Mouse (Mus musculus): ENCODE data around the gene Ifitm10. TPM values are rescaled to one million over a fixed set of nuclear protein-coding genes. Genes with fewer than 3 reads are reported as not detected.
"Not testable (repeated sequence)": the region's sequence is repeated elsewhere in the genome, so short reads cannot be mapped to it uniquely, and the experiment has no call there.

Gene Ifitm10
- polyA plus RNA-seq, 1 experiment: 49.1 TPM

DNA sequence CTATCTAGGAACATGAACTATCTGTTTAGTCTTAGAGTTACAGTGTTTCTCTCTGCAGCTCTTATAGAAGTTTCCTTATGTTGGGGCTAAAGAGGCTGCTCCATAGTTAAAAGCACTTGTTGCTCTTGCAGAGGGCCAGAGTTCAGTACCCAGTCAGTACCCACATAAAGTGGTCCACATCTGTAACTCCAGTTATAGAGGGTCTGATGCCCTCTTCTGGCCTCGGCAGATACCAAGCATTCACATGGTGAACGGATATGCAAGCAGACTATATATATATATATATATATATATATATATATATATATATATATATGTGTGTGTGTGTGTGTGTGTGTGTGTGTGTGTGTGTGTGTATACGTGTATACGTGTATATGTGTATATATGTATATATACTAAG is 34.4 kb upstream of the Ifitm10 start:
- no peak for DNase-seq
- no peaks in the 10 kb centered on the region for H3K4me1 ChIP-seq (ENCODE audit: control insufficient read depth, insufficient read depth, low read length)
- H3K4me3 ChIP-seq (replicated peaks; ENCODE audit: extremely low read depth, low read depth, low read length): no peak overlapping the region
- TF ChIP-seq CTCF (IDR thresholded peaks at IDR 0.05; ENCODE audit: insufficient read depth, low read length): no peak
- TF ChIP-seq POLR2A (IDR thresholded peaks at IDR 0.05; ENCODE audit: borderline replicate concordance, extremely low read depth, low read depth, low read length): no peak
- WGBS: 61% methylated on average over 4 of the region's 4 CpGs

DNA sequence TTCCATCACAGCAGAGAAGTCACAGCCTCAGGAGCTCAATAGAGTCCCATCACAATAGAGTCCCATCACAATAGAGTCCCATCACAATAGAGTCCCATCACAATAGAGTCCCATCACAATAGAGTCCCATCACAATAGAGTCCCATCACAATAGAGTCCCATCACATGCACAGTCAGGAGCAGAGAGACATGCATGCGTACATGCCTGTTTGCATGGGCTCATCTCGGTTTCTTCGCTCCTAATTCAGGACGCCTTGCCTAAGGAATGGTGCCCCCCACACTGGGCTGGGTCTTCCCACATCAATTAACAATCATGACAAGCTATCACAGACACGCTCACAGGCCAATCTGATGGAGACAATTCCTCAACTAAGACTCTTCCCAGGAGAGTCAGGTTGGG is 31.6 kb upstream of the Ifitm10 start:
- 94% methylated on average over 5 of the region's 5 CpGs for WGBS
- DNase-seq; H3K4me1 ChIP-seq (ENCODE audit: control insufficient read depth, insufficient read depth, low read length); H3K4me3 ChIP-seq (replicated peaks; ENCODE audit: extremely low read depth, low read depth, low read length): not testable (repeated sequence)

DNA sequence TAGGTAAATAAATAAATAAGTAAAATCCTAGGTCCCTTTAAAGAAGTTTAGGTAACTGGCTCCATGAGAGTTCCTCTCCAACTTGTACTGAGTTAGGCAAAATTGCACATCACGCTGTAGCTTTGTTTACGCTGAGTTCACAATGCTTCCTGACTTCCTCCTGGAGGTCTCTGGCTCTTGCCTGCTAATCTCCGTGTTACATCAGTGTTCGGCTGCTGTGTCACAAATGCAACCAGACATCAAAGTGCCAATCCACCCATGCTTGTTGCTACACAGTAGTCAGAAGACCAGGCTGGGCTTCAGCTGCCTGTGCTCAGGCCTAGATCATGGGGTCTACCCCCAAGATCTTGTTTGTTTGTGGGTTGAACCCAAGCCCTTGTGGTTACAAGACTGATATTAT is 30.0 kb upstream of the Ifitm10 start:
- Histone ChIP-seq H3K4me3 (replicated peaks; ENCODE audit: extremely low read depth, low read depth, low read length) (no peak overlapping the region), H3K4me1 (ENCODE audit: control insufficient read depth, insufficient read depth, low read length) (peaks cover 2% of the 10 kb centered on the region; the same call in 1 of the 2 replicates)
- WGBS: 38% methylated on average over 4 of the region's 4 CpGs
- TF ChIP-seq CTCF (IDR thresholded peaks at IDR 0.05; ENCODE audit: insufficient read depth, low read length) (no peak), POLR2A (IDR thresholded peaks at IDR 0.05; ENCODE audit: borderline replicate concordance, extremely low read depth, low read depth, low read length) (no peak)
- no peak for DNase-seq

DNA sequence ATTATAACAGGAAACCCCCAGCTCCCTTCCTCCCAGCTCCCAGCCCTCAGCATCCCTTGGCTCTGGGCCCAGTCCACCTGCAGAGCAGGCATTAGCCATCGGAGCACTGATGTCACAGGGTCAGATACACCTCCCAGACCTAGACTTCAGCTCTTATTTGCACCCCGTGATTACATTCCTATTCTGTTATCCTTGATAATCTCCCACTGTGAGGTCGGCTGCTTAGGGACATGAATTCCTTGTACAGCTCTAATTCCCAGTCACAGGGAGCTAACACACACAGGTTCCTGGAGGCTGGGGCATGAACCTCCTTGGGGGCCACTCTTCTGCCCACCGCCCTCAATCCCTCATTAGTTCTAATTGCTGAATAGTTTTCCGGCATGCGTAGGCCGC is 27.2 kb upstream of the Ifitm10 start:
- TF ChIP-seq CTCF (IDR thresholded peaks at IDR 0.05; ENCODE audit: insufficient read depth, low read length): no peak
- TF ChIP-seq POLR2A (IDR thresholded peaks at IDR 0.05; ENCODE audit: borderline replicate concordance, extremely low read depth, low read depth, low read length): no peak
- Histone ChIP-seq H3K4me1 (ENCODE audit: control insufficient read depth, insufficient read depth, low read length) (peaks cover 2% of the 10 kb centered on the region; the same call in 1 of the 2 replicates), H3K4me3 (replicated peaks; ENCODE audit: extremely low read depth, low read depth, low read length) (no peak overlapping the region)
- WGBS: 69% methylated on average over 7 of the region's 7 CpGs
- DNase-seq: no peak

DNA sequence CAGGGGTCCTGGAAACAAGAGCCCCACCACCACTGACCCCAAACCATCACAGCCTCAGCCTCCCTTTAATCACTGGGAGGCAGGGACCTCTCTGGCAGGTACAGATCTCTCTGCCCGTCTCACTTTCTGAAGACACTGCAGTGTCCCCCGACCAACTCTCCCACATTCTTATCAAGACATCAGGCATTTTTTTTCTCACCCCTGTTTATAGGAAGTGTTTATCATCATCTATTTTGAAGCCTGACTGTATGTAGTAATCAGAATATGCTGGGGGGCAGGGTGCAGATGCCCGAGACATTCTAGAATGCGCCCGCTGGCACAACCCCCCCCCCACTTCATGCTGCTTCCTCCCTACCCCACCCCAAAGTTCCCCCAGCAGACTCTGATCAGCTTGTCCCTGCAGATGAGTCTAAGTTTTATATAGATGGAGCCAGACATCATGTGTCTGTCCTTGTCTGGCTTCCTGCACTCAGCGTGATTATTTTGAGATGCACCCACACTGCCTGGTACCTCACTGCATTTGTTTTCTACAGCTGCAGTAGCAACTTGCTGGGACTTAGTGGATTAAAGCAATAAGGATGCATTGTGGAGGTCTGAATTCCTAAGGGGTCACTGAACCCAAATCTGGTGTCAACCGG is 26.7 kb upstream of the Ifitm10 start:
- 57% methylated on average over 7 of the region's 7 CpGs for WGBS
- Histone ChIP-seq H3K4me1 (ENCODE audit: control insufficient read depth, insufficient read depth, low read length) (peaks cover 2% of the 10 kb centered on the region; the same call in 1 of the 2 replicates), H3K4me3 (replicated peaks; ENCODE audit: extremely low read depth, low read depth, low read length) (no peak overlapping the region)
- TF ChIP-seq CTCF (IDR thresholded peaks at IDR 0.05; ENCODE audit: insufficient read depth, low read length): no peak
- no peak for TF ChIP-seq POLR2A (IDR thresholded peaks at IDR 0.05; ENCODE audit: borderline replicate concordance, extremely low read depth, low read depth, low read length)
- DNase-seq: no peak

DNA sequence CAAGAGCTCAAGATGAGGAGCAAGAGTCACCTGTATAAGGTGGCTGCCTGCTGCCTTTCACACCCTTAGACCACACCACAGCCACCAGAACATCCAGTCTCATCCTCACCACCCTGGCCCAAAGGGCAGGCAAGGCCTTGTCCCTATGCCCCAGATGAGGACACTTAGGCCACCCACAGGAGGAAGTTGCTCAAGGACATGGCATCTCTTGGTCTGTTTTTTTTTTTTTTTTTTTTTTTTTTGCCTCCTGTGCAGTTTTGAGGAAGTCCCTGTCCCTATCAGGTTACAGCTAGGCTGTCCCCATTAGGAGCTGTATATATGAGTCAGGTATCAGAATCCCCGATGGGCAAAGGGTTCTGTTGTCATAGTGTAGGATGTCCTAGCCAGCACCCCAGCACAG is 25.7 kb upstream of the Ifitm10 start:
- WGBS: 43% methylated on average over 1 of the region's 1 CpGs
- no peak for DNase-seq
- Histone ChIP-seq H3K4me1 (ENCODE audit: control insufficient read depth, insufficient read depth, low read length) (peaks cover 7% of the 10 kb centered on the region), H3K4me3 (replicated peaks; ENCODE audit: extremely low read depth, low read depth, low read length) (no peak overlapping the region)
- no peak for TF ChIP-seq POLR2A (IDR thresholded peaks at IDR 0.05; ENCODE audit: borderline replicate concordance, extremely low read depth, low read depth, low read length)
- no peak for TF ChIP-seq CTCF (IDR thresholded peaks at IDR 0.05; ENCODE audit: insufficient read depth, low read length)

DNA sequence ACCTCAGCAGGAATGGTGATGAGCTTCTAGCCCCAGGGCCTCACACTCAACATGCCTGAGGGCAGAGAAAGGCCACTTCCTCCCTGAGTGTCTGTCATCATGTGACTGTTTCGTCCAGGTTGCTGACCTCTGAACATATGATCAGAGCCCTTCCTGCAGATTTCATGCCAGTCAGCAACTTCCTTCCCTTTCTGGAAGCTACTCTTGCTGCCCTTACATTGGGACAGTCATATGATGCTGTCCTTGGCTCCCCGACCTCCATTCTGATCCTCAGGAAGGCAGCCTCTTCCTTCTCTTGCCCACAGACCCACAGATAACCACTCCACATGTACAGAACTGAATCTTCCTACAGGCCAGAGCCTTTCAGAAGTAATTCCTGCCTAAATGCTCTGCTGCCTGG is 24.5 kb upstream of the Ifitm10 start:
- Histone ChIP-seq H3K4me3 (replicated peaks; ENCODE audit: extremely low read depth, low read depth, low read length) (no peak overlapping the region), H3K4me1 (ENCODE audit: control insufficient read depth, insufficient read depth, low read length) (peaks cover 11% of the 10 kb centered on the region)
- DNase-seq: no peak
- 28% methylated on average over 2 of the region's 2 CpGs for WGBS
- no peak for TF ChIP-seq POLR2A (IDR thresholded peaks at IDR 0.05; ENCODE audit: borderline replicate concordance, extremely low read depth, low read depth, low read length)
- TF ChIP-seq CTCF (IDR thresholded peaks at IDR 0.05; ENCODE audit: insufficient read depth, low read length): no peak

DNA sequence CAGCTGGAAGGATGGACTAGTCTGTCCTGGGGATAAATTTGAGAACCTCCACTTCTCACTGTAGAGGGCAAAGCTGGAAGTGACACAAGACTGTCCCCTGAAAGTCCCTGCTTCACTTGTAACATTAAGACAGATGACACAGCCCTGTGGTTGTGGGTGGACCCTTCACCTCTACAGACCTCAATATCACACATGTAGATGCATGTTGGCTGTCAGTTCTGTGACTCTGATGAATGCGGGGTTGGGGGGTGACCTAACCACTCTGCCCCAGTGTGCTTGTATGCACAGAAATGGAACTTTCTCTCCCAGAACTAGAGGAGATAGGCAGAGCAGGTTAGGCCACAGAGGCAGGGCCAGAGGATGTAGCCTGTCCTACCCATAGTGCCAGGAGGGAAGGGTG is 23.1 kb upstream of the Ifitm10 start:
- WGBS: 93% methylated on average over 1 of the region's 1 CpGs
- TF ChIP-seq CTCF (IDR thresholded peaks at IDR 0.05; ENCODE audit: insufficient read depth, low read length): no peak
- TF ChIP-seq POLR2A (IDR thresholded peaks at IDR 0.05; ENCODE audit: borderline replicate concordance, extremely low read depth, low read depth, low read length): no peak
- Histone ChIP-seq H3K4me3 (replicated peaks; ENCODE audit: extremely low read depth, low read depth, low read length) (no peak overlapping the region), H3K4me1 (ENCODE audit: control insufficient read depth, insufficient read depth, low read length) (peaks cover 11% of the 10 kb centered on the region)
- no peak for DNase-seq

DNA sequence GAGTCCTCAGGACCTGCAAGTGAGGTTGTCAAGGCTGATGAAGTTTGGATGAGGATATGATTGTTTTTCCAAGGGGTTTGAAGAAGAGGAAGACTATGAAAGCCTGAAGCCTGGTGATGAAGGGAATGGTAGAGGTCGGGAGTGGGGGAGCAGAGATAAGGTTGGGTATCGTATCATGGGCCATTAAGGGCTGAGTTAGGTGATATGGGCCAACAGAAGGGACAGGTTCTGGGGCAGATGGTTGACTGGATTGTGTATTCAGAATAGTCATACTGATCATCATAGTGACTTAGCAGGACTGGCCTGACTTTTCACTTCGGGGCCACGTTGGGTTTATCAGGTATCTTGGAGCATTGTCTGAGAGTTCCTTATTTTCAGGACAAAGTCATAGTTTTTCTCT is 21.9 kb upstream of the Ifitm10 start:
- WGBS: 87% methylated on average over 4 of the region's 4 CpGs
- no peak for DNase-seq
- Histone ChIP-seq H3K4me1 (ENCODE audit: control insufficient read depth, insufficient read depth, low read length) (peaks cover 9% of the 10 kb centered on the region), H3K4me3 (replicated peaks; ENCODE audit: extremely low read depth, low read depth, low read length) (no peak overlapping the region)
- TF ChIP-seq POLR2A (IDR thresholded peaks at IDR 0.05; ENCODE audit: borderline replicate concordance, extremely low read depth, low read depth, low read length): no peak
- no peak for TF ChIP-seq CTCF (IDR thresholded peaks at IDR 0.05; ENCODE audit: insufficient read depth, low read length)

DNA sequence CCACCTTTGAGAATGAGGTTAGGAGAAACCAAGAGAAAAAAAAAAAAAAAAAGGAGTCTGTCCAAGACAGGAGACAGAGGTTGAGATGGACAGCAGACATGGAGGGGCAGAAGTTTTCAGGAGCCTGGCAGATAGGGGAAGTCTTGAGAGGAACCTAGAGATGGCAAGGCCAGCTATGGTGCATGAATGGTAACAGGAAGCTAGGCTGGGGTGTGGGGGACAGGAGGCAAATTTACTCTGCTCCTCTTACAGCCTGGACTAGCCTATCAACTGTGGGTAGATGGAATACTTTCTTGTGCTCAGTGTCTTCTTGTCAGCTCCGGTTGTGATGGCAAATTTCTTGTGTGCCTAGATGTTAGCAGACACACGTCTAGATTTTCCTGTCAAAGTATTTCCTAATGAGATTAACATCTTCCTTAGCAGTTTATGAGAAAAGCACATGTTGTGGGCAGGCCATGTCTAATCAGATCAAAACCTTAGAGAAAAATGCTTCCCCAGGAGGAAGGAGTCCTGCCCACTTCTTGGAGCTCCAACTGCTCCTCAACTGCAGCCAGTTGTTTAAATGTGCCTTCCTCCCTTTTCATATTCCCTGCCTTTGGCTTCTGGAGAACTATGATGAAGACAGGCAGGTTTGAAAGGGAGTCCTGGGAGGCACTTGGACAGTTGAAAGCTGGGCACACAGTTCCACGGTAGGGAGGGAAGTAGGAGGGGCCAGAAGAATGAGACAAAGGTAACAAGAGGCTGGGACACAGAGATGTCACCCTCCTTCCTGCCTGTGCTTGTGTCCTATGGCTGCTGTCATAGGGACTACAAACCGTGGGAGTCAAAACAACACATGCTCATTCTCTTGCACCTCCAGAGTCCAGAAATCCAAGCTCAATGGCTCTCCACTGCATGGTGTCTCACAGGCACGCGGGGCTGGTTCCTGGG is 21.0 kb upstream of the Ifitm10 start:
- no peak overlapping the region for H3K4me3 ChIP-seq (replicated peaks; ENCODE audit: extremely low read depth, low read depth, low read length)
- WGBS: 47% methylated on average over 6 of the region's 6 CpGs
- no peak for TF ChIP-seq POLR2A (IDR thresholded peaks at IDR 0.05; ENCODE audit: borderline replicate concordance, extremely low read depth, low read depth, low read length)
- no peak for TF ChIP-seq CTCF (IDR thresholded peaks at IDR 0.05; ENCODE audit: insufficient read depth, low read length)
- DNase-seq: no peak
- H3K4me1 ChIP-seq (ENCODE audit: control insufficient read depth, insufficient read depth, low read length): peaks cover 9% of the 10 kb centered on the region

Measured in lung, adult 2 months (tissue).